Mouse (Mus musculus) frontal cortex, postnatal 36 days (tissue): ENCODE measurements around the gene Krtap9-5.
A peak's percentile ranks its signal among the peaks of the same experiment; 100 is the strongest.

Source experiments
- DNase-seq, 2 experiments: peaks; one replicate each; pipeline ENCODE4 v3.0.0; 2022; ENCODE audit warnings: low spot score in 2 of 2

Gene Krtap9-5

DNA sequence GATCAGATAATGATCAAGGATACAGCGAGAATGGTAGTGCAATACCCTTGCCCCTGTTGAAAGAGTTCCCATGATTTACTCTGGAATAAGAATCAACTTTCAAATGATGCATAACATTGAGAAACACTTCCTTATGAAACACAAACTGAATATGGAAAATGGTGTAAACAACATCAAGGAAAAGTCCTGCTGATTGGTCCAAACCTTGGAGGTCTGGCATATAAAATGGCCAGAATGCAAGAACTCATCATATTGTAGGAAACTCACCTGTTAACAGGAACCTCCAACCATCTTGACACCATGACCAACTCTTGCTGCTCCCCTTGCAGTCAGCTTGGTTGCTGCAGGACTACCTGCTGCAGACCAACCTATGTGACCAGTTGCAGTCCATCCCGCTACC is at the start of gene Krtap9-5:
Gene Krtap9-5 (plus strand): TSS at position 301 of the 400 bp plus-strand sequence.
- no peak for DNase-seq

DNA sequence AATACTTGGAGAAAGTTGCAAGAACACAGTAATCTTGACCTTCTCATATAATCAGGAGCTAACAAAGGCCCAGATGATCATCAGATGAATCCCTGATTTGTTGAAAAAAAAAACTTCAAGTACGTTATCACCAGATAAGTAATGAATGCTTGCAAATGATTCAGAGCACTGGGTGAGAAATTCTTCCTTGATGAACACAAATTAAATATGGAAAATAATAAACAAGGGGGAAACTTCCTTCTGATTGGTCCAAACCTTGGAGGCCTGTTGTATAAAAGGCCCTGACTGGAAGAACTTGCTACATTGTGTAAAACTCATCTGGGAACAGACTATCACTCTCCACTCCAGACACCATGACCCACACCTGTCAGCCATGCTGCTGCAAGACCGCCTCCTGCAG is 40.7 kb upstream of the Krtap9-5 start, which contains the start of gene Krtap31-1:
Gene Krtap31-1 (plus strand): TSS at position 301 of the 400 bp plus-strand sequence.
- no peak for DNase-seq

DNA sequence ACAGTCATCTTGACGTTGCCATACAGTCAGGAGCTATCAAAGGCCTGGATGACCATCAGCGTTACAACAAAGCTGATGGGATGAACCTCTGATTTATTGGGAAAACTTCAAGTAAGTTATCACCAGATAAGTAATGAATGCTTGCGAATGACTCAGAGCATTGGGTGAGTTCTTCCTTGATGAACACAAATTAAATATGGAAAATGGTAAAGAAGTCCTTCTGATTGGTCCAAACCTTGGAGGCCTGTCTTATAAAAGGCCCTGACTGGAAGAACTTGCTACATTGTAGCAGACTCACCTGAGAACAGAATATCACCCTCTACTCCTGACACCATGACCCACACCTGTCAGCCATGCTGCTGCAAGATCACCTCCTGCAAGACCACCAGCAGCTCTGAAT is 33.8 kb upstream of the Krtap9-5 start, which contains the start of gene Gm11565:
Gene Gm11565 (plus strand): TSS at position 301 of the 400 bp plus-strand sequence.
- no peak for DNase-seq

DNA sequence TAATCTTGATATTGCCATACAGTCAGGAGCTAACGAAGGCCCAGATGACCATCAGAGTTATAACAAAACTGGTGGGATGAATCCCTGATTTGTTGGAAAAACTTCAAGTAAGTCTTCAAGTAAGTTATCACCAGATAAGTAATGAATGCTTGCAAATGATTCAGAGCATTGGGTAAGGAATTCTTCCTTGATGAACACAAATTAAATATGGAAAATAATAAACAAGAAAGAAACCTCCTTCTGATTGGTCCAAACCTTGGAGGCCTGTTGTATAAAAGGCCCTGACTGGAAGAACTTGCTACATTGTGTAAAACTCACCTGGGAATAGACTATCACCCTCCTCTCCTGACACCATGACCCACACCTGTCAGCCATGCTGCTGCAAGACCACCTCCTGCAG is 12.3 kb upstream of the Krtap9-5 start, which contains the start of gene Krtap31-2:
Gene Krtap31-2 (plus strand): TSS at position 301 of the 400 bp plus-strand sequence.
- no peak for DNase-seq

DNA sequence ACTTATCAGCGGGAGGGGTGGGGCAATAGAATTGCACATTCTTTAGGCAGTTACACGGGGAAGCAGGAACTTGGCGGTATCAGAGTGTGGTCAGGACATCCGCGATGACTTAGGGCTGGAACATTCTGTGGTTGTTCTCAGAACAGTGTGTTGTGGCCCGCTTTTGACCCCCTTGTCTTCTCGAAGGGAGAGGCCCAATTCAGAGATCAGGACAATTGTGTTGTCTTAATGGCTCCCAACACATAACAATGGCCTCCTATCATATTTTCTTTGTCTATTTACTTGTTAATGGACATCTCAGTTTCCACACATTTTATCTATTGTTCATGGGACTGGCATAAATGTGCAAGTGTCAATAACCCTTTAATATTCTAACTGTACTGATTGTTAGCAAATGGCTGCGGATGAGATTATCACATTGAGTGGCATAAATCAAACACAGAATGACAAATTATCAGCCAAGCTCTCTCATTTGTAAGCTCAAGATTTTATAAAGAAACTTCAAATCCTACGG is 10.5 kb upstream of the Krtap9-5 start:
- DNase-seq, result no peak

DNA sequence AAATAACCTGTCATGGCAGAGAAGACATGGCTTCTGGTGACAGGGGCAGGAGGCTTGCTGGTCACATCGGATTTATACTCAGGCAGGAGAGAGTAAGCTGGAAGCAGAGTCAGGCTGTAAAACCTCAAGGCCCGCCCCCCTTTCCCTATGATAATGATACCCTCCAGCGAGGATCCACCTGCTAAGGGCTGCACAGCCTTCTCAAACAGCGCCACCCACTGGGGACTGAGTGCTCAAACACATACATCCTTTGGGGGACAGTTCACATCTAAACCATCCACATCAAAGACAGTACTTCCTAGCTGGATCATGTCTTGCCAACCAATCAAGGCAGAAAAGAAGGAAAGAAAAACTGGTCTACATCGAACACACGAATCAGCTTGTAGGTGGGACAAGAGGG is 15.9 kb downstream of the Krtap9-5 start:
- DNase-seq, result no peak

DNA sequence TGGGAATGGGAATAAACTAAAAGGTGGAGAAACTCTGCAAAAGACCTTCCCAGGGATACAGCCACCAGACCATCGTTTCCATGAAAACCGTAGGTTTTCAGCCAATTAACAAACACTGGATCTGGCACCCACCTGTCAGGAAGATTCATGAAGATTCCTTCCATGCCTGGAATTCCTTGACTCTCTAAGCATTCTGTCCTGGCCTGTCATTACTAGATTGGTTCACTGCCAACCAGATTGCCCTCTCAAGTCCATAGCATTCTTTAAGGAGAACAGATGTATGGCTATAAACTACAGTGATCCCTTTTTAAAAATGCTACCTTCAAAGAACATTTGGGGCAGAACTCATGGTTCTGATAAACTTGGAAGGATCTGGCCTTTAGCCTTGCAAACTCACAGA is 17.7 kb downstream of the Krtap9-5 start:
- DNase-seq, result no peak

DNA sequence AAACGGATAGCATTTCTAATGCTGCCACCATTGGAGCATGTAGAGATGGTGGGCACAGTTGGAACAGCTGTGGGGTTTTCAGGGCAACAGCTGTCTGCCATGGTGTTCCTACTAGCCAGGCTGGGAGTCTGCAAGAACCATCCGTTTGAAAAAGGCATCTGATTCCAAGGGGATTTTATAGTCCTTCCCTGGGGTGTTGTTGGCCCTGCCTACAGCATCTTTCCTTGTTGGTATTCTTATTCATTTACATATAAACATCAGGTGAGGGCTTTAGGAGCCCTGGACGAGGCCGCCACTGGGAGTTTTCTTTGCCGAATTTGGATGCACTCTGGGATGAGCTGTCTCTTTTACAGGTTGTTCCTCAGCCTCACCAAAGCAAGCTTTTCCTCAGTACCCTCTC is 30.7 kb downstream of the Krtap9-5 start, which contains the start of gene Krtap29-1:
Gene Krtap29-1 (minus strand): TSS at position 101 of the 400 bp plus-strand sequence.
- no peak for DNase-seq

DNA sequence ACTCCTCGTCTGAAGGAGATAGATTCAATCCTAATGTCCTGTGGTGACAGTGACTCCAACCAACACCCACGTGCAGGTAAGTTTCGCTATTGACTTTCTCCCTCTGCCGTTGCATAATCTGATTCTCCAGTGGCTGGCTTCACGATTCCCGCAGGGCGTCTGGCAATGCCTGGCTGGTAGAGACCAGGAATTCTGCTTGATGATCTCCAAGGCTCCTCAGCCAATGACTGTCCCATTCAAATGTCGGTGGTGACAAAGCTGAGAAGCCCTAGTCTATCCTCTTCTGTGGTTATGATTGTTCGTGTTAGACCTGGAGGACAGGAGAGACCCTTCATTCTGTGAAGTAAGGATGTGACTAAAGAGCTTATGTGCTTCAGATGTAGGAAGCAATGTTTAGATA is 34.5 kb downstream of the Krtap9-5 start:
- no peak for DNase-seq

DNA sequence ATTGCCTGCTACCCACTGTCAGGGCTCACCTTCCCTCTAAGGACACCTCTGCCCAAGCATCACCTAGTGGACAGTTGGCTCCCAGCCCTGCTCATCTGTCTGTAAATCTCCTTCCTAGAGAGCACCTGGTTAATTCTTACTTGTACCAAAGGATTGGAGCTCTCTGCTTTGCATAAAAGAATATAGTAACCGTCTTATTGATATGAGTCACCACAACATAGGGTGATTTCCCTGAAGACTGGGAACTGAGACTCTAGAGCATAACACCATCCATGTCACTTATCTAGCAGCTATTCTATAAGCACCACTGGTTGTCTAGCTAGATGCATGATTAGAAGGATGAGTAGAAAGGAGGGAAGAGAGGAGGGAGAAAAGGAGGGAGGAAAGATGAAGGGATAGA is 35.2 kb downstream of the Krtap9-5 start:
- DNase-seq, result no peak

DNA sequence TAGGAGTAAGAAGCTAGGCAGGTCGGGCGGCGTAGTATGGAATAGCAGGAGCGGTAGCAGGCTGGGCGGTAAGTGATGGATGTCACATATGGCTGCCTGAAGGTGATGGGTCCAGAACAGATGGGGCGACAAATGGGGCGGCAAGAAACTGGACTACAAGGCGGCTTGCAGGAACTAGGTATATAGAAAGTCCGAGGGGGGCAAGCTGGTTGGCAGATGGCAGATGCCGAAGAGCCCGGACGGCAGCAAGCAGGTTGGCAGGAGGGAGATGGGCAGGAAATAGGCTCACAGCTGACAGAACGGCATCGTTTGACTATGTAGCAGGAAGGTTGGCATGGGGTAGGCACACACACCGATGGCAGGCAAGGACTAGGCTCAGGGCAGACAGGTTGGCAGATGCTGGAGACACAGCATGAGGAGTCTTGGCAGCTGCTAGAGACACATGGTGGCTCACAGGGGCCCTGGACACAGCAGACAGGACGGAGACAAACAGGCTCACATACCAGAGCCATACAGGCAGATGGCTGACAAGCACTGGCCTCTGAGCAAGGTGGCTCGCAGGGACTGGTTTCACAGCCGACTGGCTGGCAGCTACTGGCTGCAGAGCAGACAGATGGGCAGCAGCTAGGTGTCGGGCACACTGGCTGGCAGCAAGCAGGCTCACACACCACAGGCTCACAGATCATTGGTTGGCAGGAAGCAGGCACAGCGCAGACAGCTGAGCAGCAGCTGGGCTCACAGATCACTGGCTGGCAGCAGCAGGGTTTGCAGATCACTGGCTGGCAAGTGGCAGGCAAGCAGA is 37.2 kb downstream of the Krtap9-5 start:
- peak; percentile 35 to 65 for DNase-seq

DNA sequence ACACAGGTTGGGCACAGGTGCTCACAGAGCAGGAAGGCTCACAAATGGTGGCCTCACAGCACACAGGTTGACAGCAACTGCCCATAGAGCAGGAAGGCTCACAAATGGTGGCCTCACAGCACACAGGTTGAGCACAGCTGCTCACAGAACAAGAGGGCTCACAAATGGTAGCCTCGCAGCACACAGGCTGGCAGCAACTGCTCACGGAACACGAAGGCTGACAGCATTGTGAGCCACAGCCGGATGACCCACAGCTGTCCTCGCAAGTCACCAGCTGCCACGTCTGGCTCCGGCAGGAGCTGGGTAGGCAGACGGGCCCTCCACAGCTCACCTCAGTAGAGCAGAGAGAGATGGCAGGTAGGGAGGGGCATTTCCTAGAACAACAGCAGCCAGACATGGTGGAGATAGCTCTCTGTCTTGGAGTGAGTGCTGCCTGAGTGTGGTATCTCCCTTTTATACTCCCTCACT is 37.9 kb downstream of the Krtap9-5 start, which contains the start of gene Krtap16-1:
Gene Krtap16-1 (minus strand): TSS at position 418 of the 468 bp plus-strand sequence.
- DNase-seq, result no peak

DNA sequence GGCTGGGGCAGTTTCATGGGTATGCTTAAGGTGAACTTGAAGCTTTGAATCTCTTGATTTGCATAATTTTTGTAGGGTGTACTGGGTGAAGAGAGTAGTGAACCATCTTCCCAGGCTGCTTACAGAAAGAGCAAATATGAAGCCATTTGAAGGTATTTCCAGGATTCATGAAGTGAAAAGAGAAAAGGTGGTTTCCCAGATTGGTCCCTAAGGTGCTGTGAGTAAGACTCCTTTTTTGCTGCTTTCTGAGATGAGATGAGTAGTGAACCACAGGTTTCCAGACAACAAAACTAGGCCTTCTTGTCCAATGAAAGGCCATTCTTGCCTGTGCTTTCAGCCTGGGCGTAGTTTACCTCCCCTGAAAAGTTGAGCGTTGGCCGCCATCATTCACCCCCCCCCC is 40.3 kb downstream of the Krtap9-5 start:
- DNase-seq, result no peak

DNA sequence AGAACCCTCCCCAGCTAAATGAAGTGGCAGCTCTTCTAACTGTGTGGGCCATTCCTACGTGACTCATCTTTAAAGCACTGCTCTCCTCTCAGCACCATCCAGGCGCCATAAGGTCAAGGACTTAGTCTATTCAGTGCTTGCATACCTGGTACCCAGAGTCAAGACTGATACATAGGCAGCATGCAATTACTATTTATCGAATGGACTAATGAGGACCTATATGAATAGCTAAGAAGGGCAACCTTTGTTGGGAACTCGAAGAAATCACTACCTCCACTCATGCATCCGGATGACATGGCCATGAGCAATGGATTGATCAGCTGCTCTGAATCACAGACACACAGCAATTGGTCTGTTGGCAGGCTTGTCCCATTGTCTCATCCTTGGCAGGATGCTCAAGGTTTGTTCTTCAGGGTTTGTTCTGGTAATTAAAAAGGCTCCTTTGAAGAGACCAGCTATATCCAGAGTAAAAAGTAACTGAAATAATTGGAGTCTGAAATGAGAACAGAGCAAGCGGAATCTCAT is 41.7 kb downstream of the Krtap9-5 start:
- no peak for DNase-seq

DNA sequence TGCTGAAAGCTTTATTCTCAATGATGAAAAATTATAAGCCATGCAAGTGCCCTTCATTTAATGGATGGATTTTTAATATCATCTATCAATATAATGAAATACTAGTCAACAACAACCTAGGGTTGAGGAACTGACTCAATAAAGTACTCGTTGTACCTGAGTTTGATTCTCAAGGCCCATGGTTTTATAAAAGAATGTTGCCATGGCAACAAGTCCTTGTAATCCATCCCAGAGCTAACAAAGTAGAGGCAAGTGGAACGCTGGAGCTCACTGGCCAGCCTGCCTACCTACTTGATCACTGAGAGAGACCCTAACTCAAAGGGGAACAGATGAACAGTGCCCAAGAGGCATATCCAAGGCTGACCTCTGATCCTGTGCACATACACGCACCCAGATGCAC is 42.3 kb downstream of the Krtap9-5 start:
- no peak for DNase-seq

DNA sequence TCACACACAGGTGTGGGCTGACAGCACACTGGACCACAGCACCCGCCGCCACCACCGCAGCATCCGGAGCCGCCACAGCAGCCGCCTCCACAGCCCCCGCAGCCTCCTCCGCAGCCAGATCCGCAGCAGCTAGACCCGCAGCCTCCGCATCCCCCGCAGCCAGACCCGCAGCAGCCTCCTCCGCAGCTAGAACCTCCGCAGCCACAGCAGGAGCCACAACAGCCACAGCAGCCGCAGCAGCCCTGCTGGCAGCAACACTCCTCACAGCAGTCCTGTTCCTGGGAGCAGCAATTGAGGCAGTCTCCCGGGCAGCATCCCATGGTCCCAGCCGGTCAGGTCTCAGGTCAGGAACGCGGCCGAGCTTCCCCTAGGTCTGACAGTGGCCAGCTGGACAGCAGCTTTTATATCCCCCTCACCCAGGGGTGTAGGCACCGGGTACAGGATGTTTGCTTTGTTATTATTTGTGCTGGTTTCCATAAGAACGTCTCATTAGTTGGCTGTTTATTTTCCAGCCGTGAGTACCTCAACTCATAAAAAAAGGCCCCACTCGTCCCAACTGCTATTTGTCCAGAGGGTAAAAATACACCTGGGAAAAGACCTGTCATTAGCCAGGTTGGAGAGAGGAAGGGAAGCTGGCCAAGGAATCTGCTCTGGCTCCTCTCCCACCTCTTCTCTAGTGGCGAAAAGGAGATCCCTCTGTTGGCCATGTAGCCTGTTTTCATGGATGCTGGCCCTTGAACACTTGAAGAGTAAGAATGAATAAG is 45.5 kb downstream of the Krtap9-5 start, which contains the start of gene Krtap17-1:
Gene Krtap17-1 (minus strand): TSS at position 375 of the 764 bp plus-strand sequence.
- DNase-seq, result no peak

DNA sequence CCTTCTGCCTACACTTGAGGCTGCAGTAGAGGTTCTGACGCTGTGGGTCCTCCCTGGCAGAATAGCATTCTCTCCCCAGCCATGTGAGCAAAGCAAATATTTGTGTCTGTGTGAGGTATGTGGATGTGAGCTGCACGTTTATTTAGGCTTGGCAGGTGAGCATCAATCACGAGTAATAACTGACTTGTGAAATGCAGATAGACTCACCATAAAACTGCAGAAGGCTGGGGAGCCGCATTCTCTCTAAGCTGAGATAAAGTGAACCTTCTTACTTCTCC is 46.0 kb downstream of the Krtap9-5 start:
- DNase-seq, result no peak

DNA sequence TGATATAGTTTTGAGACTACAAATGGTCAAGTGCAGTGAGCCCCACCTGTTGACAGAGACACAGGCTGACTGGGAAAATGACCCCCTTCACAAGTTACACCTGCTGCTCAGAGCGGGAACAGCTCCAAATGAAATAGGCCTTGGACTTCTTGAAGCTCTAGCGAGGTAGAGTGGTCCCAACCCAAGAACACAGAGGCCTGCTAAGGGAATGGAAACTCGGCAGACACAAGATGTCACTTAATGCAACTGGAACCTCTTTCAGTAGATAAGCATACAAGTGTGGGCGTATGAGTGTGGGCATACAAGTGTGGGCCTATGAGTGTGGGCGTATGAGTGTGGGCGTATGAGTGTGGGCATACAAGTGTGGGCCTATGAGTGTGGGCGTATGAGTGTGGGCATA is 50.8 kb downstream of the Krtap9-5 start:
- no peak for DNase-seq
